Mouse (Mus musculus): ENCODE measurements around the gene Ptcd2.
A peak's percentile ranks its signal among the peaks of the same experiment; 100 is the strongest.

Ptcd2 gene

DNA sequence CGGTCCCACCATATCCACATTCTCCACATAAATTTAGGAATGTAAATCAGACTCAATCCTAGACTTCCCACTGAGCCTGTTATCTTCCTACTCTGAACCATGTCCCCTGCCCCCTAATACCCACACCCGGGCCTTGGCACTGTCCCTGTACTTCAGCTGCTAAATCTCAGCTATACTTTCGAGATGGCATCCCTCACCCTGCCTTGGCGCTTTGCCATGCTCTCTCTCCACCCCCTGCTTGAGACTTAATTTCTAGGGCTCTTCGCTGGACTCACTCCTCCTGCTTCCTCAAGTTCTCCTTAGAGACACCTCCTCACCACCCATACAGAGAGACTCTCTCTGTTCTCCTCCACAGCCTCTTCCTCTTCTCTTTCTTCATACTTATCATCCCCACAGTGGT, 44.6 kb downstream of the Ptcd2 start:
- no peak for DNase-seq

DNA sequence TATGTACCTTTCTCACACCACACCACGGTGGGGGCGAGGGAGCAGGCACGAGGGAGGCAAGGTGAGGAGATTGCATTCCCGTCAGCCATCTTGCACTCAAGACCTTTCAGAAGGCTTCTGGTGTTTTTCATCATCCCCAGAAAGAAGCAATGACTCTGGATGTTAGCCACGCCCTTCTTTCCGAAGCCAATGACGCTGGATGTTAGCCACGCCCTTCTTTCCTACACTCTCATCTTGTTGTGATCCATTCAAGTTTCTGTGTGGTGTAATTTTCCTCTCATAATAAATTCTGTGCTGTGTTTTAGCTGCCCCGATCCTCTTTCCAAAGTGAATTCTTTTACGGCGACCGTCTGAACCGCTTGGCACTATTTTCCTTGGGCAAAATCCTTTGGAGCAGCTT, 50.3 kb downstream of the Ptcd2 start:
- no peak for DNase-seq

- DNase-seq, result no peak
Measured at GRCm38 (mm10) chr13:99290766-99291165, 53.7 kb downstream of the Ptcd2 start.

- DNase-seq, result no peak
Measured at GRCm38 (mm10) chr13:99287786-99288185, 56.7 kb downstream of the Ptcd2 start.

DNA sequence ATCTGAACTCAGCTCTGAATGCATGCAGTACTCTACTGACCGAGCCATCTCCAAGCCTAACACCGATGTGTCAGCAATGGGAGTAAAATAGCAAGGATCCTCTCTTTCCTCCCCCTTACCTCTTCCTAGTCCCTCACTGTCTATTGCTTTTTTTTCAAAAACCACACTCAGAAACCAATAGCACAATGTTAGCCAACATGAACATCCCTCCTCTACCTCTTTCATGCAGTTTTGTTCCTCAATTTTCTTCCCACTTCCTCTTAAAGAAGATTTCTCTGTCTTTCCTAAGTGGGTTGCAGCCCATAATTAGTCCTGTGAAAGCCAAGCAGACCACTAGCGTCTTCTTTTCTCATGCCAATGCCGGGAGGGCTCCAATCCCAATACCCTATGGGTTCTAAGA, 57.3 kb downstream of the Ptcd2 start:
- no peak for DNase-seq

GRCm38 (mm10) chr13:99285241-99285640, 59.3 kb downstream of the Ptcd2 start:
- DNase-seq, result no peak

DNA sequence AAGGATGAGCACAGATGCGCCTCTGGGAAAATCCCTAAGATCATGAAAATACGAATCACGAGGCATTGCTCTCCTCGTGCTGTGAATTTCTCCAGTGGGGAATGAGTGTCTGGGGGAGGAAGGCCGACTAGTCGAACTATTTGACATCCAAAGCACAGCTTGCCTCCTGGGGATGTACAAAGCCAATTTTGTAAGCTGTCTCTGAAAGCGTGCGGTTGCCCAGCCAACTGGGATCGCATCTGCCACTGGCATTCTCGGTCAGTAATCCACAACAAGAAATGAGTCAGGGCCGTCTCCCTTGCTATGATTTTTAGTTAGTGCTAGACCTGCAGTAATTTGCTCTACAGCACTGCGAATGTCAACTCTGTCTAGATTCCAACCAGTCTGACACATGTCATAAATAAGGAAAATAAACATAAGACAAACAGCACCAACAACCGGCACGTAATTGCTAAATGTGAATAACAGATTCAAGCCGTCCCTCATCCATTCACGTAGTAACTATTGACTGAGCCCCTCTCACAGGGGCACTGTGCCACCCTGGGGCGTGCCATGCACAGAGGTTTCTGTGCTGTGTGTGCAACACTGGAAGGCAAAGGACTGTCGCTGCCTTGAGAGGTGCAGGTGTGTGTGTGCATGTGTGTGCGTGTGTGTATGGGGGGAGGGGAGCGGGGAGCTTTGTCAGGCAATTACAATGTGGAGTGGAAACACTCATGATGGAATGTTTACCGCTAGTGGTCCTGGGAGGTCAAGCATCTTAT, 59.9 kb downstream of the Ptcd2 start:
- DNase-seq, result peak; percentile 12

- DNase-seq, result no peak
Measured at GRCm38 (mm10) chr13:99283916-99284315, 60.6 kb downstream of the Ptcd2 start.

- DNase-seq, result no peak
Measured at GRCm38 (mm10) chr13:99282961-99283360, 61.5 kb downstream of the Ptcd2 start.

GRCm38 (mm10) chr13:99279351-99279750, 65.2 kb downstream of the Ptcd2 start:
- no peak for DNase-seq

DNA sequence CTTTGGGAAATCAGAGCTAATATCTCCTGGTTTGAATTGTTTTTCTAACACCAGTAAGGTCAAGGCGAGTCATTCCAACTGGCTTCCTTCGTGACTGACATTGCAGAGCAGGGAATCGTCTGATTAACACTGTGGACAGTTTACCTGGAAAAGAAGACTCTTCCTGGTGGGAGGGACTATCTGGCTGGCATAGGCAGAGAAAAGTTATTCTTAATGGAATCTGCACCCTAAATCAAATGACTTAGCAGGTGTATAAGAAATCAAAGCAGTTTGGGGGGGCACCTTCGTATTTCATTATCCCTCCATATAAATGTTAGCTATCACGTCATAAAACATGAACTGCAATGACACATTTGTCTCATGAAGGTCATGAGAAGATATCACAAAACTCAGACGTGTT, 66.0 kb downstream of the Ptcd2 start:
- no peak for DNase-seq

DNA sequence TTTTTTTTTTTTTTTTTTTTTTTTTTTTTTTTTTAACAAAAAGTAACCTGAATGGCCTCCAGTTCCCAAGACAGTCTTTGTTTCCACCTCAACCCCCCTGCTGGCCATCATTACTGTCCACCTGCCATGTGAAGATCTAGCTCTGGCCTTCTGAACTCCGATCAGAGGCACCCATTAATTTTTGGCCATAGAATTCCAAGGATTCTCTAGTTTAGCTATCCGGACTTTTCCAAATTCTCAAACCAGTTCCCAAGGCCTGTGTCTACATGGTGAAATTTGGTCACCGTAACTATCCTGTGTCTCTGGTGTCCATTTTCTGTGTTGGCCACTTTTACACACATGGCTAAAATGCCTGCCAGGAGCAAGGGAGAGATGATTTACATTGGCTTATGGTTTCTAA, 67.0 kb downstream of the Ptcd2 start:
- no peak for DNase-seq

DNA sequence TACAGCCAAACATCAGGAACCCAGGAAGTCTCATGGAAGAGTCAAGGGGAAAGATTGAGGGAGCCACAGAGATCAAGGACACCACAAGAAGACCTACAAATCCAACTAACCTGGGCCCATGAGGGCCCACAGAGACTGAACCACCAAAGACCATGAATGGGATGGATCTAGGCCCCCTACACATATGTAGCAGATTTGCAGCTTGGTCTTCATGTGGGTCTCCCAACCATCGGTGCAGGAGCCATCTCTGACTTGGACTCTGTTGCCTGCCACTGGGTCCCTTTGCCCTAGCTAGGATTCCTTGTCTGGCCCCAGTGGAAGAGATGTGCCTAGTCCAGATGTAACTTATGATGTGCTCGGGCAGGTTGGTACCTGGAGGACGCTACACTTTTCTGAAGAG, 72.5 kb downstream of the Ptcd2 start:
- no peak for DNase-seq
